Mouse (Mus musculus): ENCODE results near the gene Pcif1. TPM values are rescaled to one million over a fixed set of nuclear protein-coding genes. Genes with fewer than 3 reads are reported as not detected.
"Not testable (repeated sequence)": the region's sequence is repeated elsewhere in the genome, so short reads cannot be mapped to it uniquely, and the experiment has no call there.

Pcif1 gene
- total and polyA plus RNA-seq, 3 experiments = 20.0 to 59.1 (median 33.6) TPM

GRCm38 (mm10) chr2:164861094-164861493 lies 18.0 kb upstream of the Pcif1 start:
- no peak overlapping the region for H3K27ac ChIP-seq (ENCODE audit: insufficient read depth, low read depth)
- dilution Hi-C loops (cut with MboI; ENCODE audit: extremely low pct_ligation_motif_present, extremely low pct_unique_long_range_greater_than_20kb, low sequenced_read_pairs) = no loop called here

GRCm38 (mm10) chr2:164862179-164862861 lies 16.8 kb upstream of the Pcif1 start:
- H3K4me1 ChIP-seq (ENCODE audit: control insufficient read depth in 1 of 2, insufficient read depth in 2 of 2) = peaks cover 0 to 37% of the 10 kb centered on the region in 2 experiments; a peak in 3 of 4 replicates
- peak; percentile 60 for DNase-seq (ENCODE audit: extremely low read depth)
- H3K36me3 ChIP-seq (replicated peaks in 1 of 2; ENCODE audit: control insufficient read depth in 1 of 2, insufficient read depth in 1 of 2, low read length in 1 of 2) = no peaks in the 10 kb centered on the region
- peaks cover 6% of the 10 kb centered on the region for H3K27me3 ChIP-seq (replicated peaks)
- no peak overlapping the region for H3K9ac ChIP-seq (ENCODE audit: insufficient read depth, low read depth)
- in situ Hi-C loops (cut with MboI; ENCODE audit: low pct_ligation_motif_present, low pct_unique_long_range_greater_than_20kb, low sequenced_read_pairs) (no loop called here), dilution Hi-C loops (cut with MboI; ENCODE audit: extremely low pct_ligation_motif_present, extremely low pct_unique_long_range_greater_than_20kb, low sequenced_read_pairs) (no loop called here)
- no peak overlapping the region for H3K4me3 ChIP-seq (replicated peaks in 1 of 3; ENCODE audit: low read depth in 2 of 3, low read length in 2 of 3, poor library complexity in 1 of 3)
- no peaks in the 10 kb centered on the region for H3K79me2 ChIP-seq (replicated peaks; ENCODE audit: control insufficient read depth, extremely low read depth, insufficient read depth, poor library complexity, severe bottlenecking)
- H3K27ac ChIP-seq (ENCODE audit: insufficient read depth, low read depth) = no peak overlapping the region
- no peak overlapping the region for H3K4me2 ChIP-seq (ENCODE audit: insufficient read depth, low read depth, poor library complexity, severe bottlenecking)
- peak; percentile 81 for TF ChIP-seq RCOR1 (conservative IDR thresholded peaks at IDR 0.05; ENCODE audit: low read depth, low read length)
- TF ChIP-seq MYC (IDR thresholded peaks at IDR 0.05; ENCODE audit: low read depth, low read length) = 0 out of 2 replicates have a peak, but pooled peaks have one; percentile 56
- 0 out of 2 replicates have a peak, but pooled peaks have one; percentile 55 for TF ChIP-seq CHD2 (IDR thresholded peaks at IDR 0.05; ENCODE audit: low read length)
- peak; percentile 51; the same call in 1 of the 2 replicates for TF ChIP-seq ETS1 (conservative IDR thresholded peaks at IDR 0.05; ENCODE audit: low read depth, low read length)
- no peak for TF ChIP-seq UBTF (IDR thresholded peaks at IDR 0.05; ENCODE audit: low read depth, low read length)
- TF ChIP-seq MAZ (IDR thresholded peaks at IDR 0.05; ENCODE audit: low read depth, low read length) = no peak
- TF ChIP-seq NRF1 (IDR thresholded peaks at IDR 0.05; ENCODE audit: low read depth, low read length) = no peak
- peak; percentile 43; the same call in 1 of the 2 replicates for TF ChIP-seq BHLHE40 (IDR thresholded peaks at IDR 0.05; ENCODE audit: low read depth, low read length)
- 0 out of 2 replicates have a peak, but pooled peaks have one; percentile 19 for TF ChIP-seq E2F4 (IDR thresholded peaks at IDR 0.05; ENCODE audit: insufficient replicate concordance, low read depth, low read length)
- peak; percentile 96 for TF ChIP-seq EP300 (IDR thresholded peaks at IDR 0.05; ENCODE audit: low read length)
- TF ChIP-seq ELF1 (IDR thresholded peaks at IDR 0.05; ENCODE audit: low read depth, low read length) = 0 out of 2 replicates have a peak, but pooled peaks have one; percentile 21
- TF ChIP-seq ZKSCAN1 (IDR thresholded peaks at IDR 0.05; ENCODE audit: borderline replicate concordance, low read depth, low read length) = no peak
- TF ChIP-seq MEF2A (IDR thresholded peaks at IDR 0.05; ENCODE audit: borderline replicate concordance, low read depth, low read length) = peak; percentile 52; the same call in 1 of the 2 replicates
- TF ChIP-seq RAD21 (IDR thresholded peaks at IDR 0.05; ENCODE audit: low read depth, low read length) = no peak
- TF ChIP-seq IRF4 (IDR thresholded peaks at IDR 0.05; ENCODE audit: low read depth, low read length) = peak; percentile 88
- TF ChIP-seq KAT2A (IDR thresholded peaks at IDR 0.05; ENCODE audit: insufficient replicate concordance, low read length) = 0 out of 2 replicates have a peak, but pooled peaks have one; percentile 41
- peak; percentile 78 for TF ChIP-seq TCF12 (IDR thresholded peaks at IDR 0.05; ENCODE audit: low read depth, low read length)
- 0 out of 2 replicates have a peak, but pooled peaks have one; percentile 40 for TF ChIP-seq MAX (IDR thresholded peaks at IDR 0.05; ENCODE audit: low read length)
- 0 out of 2 replicates have a peak, but pooled peaks have one; percentile 15 for TF ChIP-seq MAFK (IDR thresholded peaks at IDR 0.05; ENCODE audit: insufficient replicate concordance, low read length)
- no peak for TF ChIP-seq SIN3A (IDR thresholded peaks at IDR 0.05; ENCODE audit: low read length)
- H3K9me3 ChIP-seq (replicated peaks; ENCODE audit: low read length) = peaks cover 5% of the 10 kb centered on the region

More at GRCm38 (mm10) chr2:164861094-164861493, 18.0 kb upstream of the Pcif1 start:
- no peak for DNase-seq (ENCODE audit: extremely low read depth)
- Histone ChIP-seq H3K4me3 (replicated peaks in 1 of 3; ENCODE audit: low read depth in 2 of 3, low read length in 2 of 3, poor library complexity in 1 of 3) (no peak overlapping the region), H3K4me2 (ENCODE audit: insufficient read depth, low read depth, poor library complexity, severe bottlenecking) (no peak overlapping the region), H3K9me3 (replicated peaks; ENCODE audit: low read length) (no peaks in the 10 kb centered on the region), H3K4me1 (ENCODE audit: control insufficient read depth in 1 of 2, insufficient read depth in 2 of 2) (peaks cover 0 to 48% of the 10 kb centered on the region in 2 experiments; a peak in 3 of 4 replicates), H3K9ac (ENCODE audit: insufficient read depth, low read depth) (no peak overlapping the region), H3K36me3 (replicated peaks in 1 of 2; ENCODE audit: control insufficient read depth in 1 of 2, insufficient read depth in 1 of 2, low read length in 1 of 2) (no peaks in the 10 kb centered on the region), H3K79me2 (replicated peaks; ENCODE audit: control insufficient read depth, extremely low read depth, insufficient read depth, poor library complexity, severe bottlenecking) (no peaks in the 10 kb centered on the region), H3K27me3 (replicated peaks) (peaks cover 19% of the 10 kb centered on the region)
- TF ChIP-seq MYC (IDR thresholded peaks at IDR 0.05; ENCODE audit: low read depth, low read length) (no peak), MAZ (IDR thresholded peaks at IDR 0.05; ENCODE audit: low read depth, low read length) (no peak), ZC3H11A (IDR thresholded peaks at IDR 0.05; ENCODE audit: low read depth, low read length) (no peak), TCF12 (IDR thresholded peaks at IDR 0.05; ENCODE audit: low read depth, low read length) (no peak), GABPA (IDR thresholded peaks at IDR 0.05; ENCODE audit: insufficient replicate concordance, low read depth, low read length) (no peak), ETS1 (conservative IDR thresholded peaks at IDR 0.05; ENCODE audit: low read depth, low read length) (no peak)
- in situ Hi-C loops (cut with MboI; ENCODE audit: low pct_ligation_motif_present, low pct_unique_long_range_greater_than_20kb, low sequenced_read_pairs) = no loop called here

GRCm38 (mm10) chr2:164863411-164863810 lies 15.7 kb upstream of the Pcif1 start:
- DNase-seq (ENCODE audit: extremely low read depth); dilution Hi-C loops (cut with MboI; ENCODE audit: extremely low pct_ligation_motif_present, extremely low pct_unique_long_range_greater_than_20kb, low sequenced_read_pairs); H3K27me3 ChIP-seq (replicated peaks); in situ Hi-C loops (cut with MboI; ENCODE audit: low pct_ligation_motif_present, low pct_unique_long_range_greater_than_20kb, low sequenced_read_pairs); H3K79me2 ChIP-seq (replicated peaks; ENCODE audit: control insufficient read depth, extremely low read depth, insufficient read depth, poor library complexity, severe bottlenecking); H3K36me3 ChIP-seq (replicated peaks in 1 of 2; ENCODE audit: control insufficient read depth in 1 of 2, insufficient read depth in 1 of 2, low read length in 1 of 2); H3K27ac ChIP-seq (ENCODE audit: insufficient read depth, low read depth); H3K4me3 ChIP-seq (replicated peaks in 1 of 3; ENCODE audit: low read depth in 2 of 3, low read length in 2 of 3, poor library complexity in 1 of 3); H3K9ac ChIP-seq (ENCODE audit: insufficient read depth, low read depth); H3K4me2 ChIP-seq (ENCODE audit: insufficient read depth, low read depth, poor library complexity, severe bottlenecking): not testable (repeated sequence)
- Histone ChIP-seq H3K4me1 (ENCODE audit: control insufficient read depth in 1 of 2, insufficient read depth in 2 of 2) (peaks cover 0 to 34% of the 10 kb centered on the region in 2 experiments; a peak in 3 of 4 replicates), H3K9me3 (replicated peaks; ENCODE audit: low read length) (peaks cover 13% of the 10 kb centered on the region)

Data from CH12.LX (cell line).